Mouse (Mus musculus): ENCODE measurements at regions not wholly inside any gene's neighbourhood (a gene's known extent, or its start where the extent isn't known, plus 50 kb on each side); places are given as distances from the start of the nearest gene placed in this dataset.

DNA sequence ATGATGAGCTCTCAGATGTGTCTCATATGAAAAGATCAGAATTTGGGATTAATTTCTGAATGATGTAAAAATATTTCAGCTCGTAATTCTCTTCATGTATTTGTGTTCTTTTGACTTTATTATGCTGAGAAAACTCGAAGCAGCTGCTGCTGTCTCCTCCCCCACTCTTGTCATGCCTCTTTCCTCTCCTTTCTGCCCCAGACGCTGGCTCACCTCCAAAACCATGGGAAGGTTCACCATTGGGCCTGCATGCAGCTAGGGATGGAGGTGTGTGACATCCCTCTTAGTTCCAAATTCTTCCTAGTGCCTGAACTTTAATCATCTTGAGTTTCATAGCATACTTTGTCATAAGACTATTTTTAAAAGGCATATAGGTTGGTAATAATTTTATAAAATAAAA, 492.3 kb downstream of the Plcl1 start:
- DNase-seq (ENCODE audit: low spot score) (no peak), ATAC-seq (replicated peaks; ENCODE audit: low FRiP score, low TSS enrichment, low read depth) (no peak)
- 24% methylated on average over 3 of the region's 3 CpGs for WGBS
- H3K9ac ChIP-seq (ENCODE audit: low read length) = no peak overlapping the region
- H3K9me3 ChIP-seq (ENCODE audit: control insufficient read depth, low read length) = no peaks in the 10 kb centered on the region
- H3K27ac ChIP-seq (ENCODE audit: low read depth) = no peak overlapping the region
- no peaks in the 10 kb centered on the region for H3K27me3 ChIP-seq (replicated peaks; ENCODE audit: control insufficient read depth, insufficient read depth, low read length)
- no peak overlapping the region for H3K4me2 ChIP-seq (ENCODE audit: low read length)
- no peaks in the 10 kb centered on the region for H3K4me1 ChIP-seq (replicated peaks; ENCODE audit: control insufficient read depth, insufficient read depth, low read length)
- no peak overlapping the region for H3K4me3 ChIP-seq (ENCODE audit: low read depth, low read length)
- no peaks in the 10 kb centered on the region for H3K36me3 ChIP-seq (ENCODE audit: control insufficient read depth, insufficient read depth, low read length)

DNA sequence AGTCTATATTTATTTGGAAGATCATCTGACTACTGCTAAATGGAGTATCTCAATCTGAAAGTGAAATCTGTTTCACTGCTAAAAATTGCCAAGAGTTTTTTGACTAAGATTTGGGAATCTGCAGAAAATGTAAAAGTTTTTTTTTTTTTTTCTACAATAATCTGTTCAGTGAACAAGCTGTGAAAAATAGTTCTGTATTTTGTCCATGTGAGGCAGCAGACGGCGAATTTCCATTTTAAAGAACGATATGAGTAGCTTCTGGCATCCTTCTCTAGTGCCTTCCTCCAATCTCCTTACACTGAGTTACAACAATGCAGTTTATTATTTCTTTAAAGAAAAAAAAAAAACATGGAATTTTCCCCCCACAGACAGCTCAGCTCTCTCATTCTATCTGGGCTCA, 494.3 kb downstream of the Plcl1 start:
- H3K4me1 ChIP-seq (replicated peaks; ENCODE audit: control insufficient read depth, insufficient read depth, low read length) = no peaks in the 10 kb centered on the region
- ATAC-seq (replicated peaks; ENCODE audit: low FRiP score, low TSS enrichment, low read depth) = no peak
- H3K4me2 ChIP-seq (ENCODE audit: low read length) = no peak overlapping the region
- DNase-seq (ENCODE audit: low spot score) = no peak
- no peaks in the 10 kb centered on the region; the same call in 1 of the 2 replicates for H3K9me3 ChIP-seq (ENCODE audit: control insufficient read depth, low read length)
- no peak overlapping the region for H3K9ac ChIP-seq (ENCODE audit: low read length)
- no peak overlapping the region for H3K27ac ChIP-seq (ENCODE audit: low read depth)
- no peaks in the 10 kb centered on the region for H3K27me3 ChIP-seq (replicated peaks; ENCODE audit: control insufficient read depth, insufficient read depth, low read length)
- no peak overlapping the region for H3K4me3 ChIP-seq (ENCODE audit: low read depth, low read length)
- WGBS = 80% methylated on average over 3 of the region's 3 CpGs
- H3K36me3 ChIP-seq (ENCODE audit: control insufficient read depth, insufficient read depth, low read length) = no peaks in the 10 kb centered on the region

DNA sequence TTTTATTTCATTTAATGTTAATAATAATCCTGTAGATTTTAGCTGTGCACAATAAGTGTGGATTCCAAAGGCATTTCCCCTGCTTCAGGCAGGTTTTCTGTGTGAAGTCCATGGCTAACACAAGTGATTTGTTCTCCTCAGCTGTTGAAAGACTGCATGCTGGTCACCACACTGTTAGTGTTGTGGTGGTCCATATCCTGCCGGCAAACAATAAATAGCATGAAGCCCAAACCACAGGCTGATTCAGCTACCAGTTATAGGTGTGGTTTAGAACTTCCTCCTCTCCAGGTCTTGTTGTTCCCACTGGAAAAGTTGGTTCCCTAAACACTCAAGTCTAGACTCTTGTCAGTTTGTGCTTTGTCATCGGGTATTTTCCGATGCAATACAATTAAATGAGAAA, 497.5 kb downstream of the Plcl1 start:
- H3K4me2 ChIP-seq (ENCODE audit: low read length) = no peak overlapping the region
- H3K27me3 ChIP-seq (replicated peaks; ENCODE audit: control insufficient read depth, insufficient read depth, low read length) = no peaks in the 10 kb centered on the region
- no peak overlapping the region for H3K9ac ChIP-seq (ENCODE audit: low read length)
- no peaks in the 10 kb centered on the region for H3K4me1 ChIP-seq (replicated peaks; ENCODE audit: control insufficient read depth, insufficient read depth, low read length)
- no peak overlapping the region for H3K4me3 ChIP-seq (ENCODE audit: low read depth, low read length)
- no peak for ATAC-seq (replicated peaks; ENCODE audit: low FRiP score, low TSS enrichment, low read depth)
- no peaks in the 10 kb centered on the region; the same call in 1 of the 2 replicates for H3K9me3 ChIP-seq (ENCODE audit: control insufficient read depth, low read length)
- 82% methylated on average over 3 of the region's 3 CpGs for WGBS
- H3K36me3 ChIP-seq (ENCODE audit: control insufficient read depth, insufficient read depth, low read length) = no peaks in the 10 kb centered on the region
- DNase-seq (ENCODE audit: low spot score) = no peak
- H3K27ac ChIP-seq (ENCODE audit: low read depth) = no peak overlapping the region

DNA sequence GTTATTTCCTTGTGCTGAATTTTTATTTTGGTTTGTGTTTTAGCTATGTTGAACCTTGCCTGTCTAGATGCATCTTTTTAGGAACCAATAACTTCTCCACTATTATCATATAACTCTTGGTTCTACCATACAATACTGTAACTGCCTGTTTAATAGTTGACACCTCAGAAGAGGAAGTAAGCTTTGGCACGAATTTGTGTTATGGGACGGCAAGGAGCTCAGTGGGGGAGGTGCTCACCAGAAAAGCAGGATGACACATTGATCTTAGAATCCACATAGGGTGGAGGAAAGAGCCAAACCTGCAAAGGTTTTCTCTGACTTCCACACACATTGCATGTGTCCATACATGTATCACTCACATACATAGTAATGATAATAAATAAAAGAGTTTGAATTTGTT, 498.9 kb downstream of the Plcl1 start:
- Histone ChIP-seq H3K9me3 (ENCODE audit: control insufficient read depth, low read length) (no peaks in the 10 kb centered on the region; the same call in 1 of the 2 replicates), H3K27me3 (replicated peaks; ENCODE audit: control insufficient read depth, insufficient read depth, low read length) (no peaks in the 10 kb centered on the region), H3K9ac (ENCODE audit: low read length) (no peak overlapping the region), H3K36me3 (ENCODE audit: control insufficient read depth, insufficient read depth, low read length) (no peaks in the 10 kb centered on the region), H3K27ac (ENCODE audit: low read depth) (no peak overlapping the region), H3K4me1 (replicated peaks; ENCODE audit: control insufficient read depth, insufficient read depth, low read length) (no peaks in the 10 kb centered on the region), H3K4me3 (ENCODE audit: low read depth, low read length) (no peak overlapping the region), H3K4me2 (ENCODE audit: low read length) (no peak overlapping the region)
- ATAC-seq (replicated peaks; ENCODE audit: low FRiP score, low TSS enrichment, low read depth) (no peak), DNase-seq (ENCODE audit: low spot score) (no peak)
- 83% methylated on average over 2 of the region's 2 CpGs for WGBS

DNA sequence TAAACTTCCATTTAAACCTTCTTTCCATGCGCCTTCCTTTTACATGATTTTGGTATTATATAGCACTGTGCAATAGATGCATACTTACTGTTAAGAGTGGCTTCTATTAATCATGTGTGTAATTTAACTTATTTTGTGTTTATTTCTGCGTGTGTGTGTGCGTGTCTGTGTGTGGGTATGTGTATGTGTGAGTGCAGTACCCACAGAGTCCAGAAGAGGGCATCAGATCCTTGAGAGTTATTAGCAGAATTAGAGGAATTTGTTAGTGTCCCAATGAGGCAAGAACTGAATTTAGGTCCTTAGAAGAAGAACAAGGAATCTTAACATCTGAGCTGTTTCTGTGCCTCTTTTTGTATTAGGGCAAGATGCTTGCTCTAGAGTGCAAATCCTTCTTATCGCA, 499.5 kb downstream of the Plcl1 start:
- no peaks in the 10 kb centered on the region; the same call in 1 of the 2 replicates for H3K9me3 ChIP-seq (ENCODE audit: control insufficient read depth, low read length)
- H3K4me3 ChIP-seq (ENCODE audit: low read depth, low read length) = no peak overlapping the region
- no peak overlapping the region for H3K27ac ChIP-seq (ENCODE audit: low read depth)
- no peak for DNase-seq (ENCODE audit: low spot score)
- 96% methylated on average over 4 of the region's 4 CpGs for WGBS
- no peaks in the 10 kb centered on the region for H3K4me1 ChIP-seq (replicated peaks; ENCODE audit: control insufficient read depth, insufficient read depth, low read length)
- H3K4me2 ChIP-seq (ENCODE audit: low read length) = no peak overlapping the region
- no peaks in the 10 kb centered on the region for H3K36me3 ChIP-seq (ENCODE audit: control insufficient read depth, insufficient read depth, low read length)
- no peak overlapping the region for H3K9ac ChIP-seq (ENCODE audit: low read length)
- no peaks in the 10 kb centered on the region for H3K27me3 ChIP-seq (replicated peaks; ENCODE audit: control insufficient read depth, insufficient read depth, low read length)
- ATAC-seq (replicated peaks; ENCODE audit: low FRiP score, low TSS enrichment, low read depth) = no peak

DNA sequence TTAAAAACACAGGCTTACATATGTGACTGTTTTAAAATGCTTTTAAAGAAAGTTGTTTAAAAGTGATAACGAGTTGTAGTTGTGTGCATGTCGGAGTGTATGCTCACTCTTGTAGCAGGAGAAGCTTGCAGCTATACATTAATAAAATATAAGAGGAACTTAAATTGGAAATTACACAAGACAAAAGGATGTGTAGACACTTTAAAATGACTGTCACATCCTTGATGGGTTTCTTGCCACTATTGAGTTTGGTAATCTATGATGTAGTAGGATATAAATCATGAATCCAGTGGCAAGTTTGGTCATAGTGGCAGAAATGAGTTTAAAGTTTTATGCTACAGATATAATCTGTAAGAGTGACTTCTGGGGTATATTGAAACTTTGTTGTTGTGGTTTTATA, 504.3 kb downstream of the Plcl1 start:
- ATAC-seq (replicated peaks; ENCODE audit: low FRiP score, low TSS enrichment, low read depth) = no peak
- H3K4me1 ChIP-seq (replicated peaks; ENCODE audit: control insufficient read depth, insufficient read depth, low read length) = no peaks in the 10 kb centered on the region
- no peak overlapping the region for H3K27ac ChIP-seq (ENCODE audit: low read depth)
- no peak overlapping the region for H3K4me2 ChIP-seq (ENCODE audit: low read length)
- H3K9me3 ChIP-seq (ENCODE audit: control insufficient read depth, low read length) = no peaks in the 10 kb centered on the region; the same call in 1 of the 2 replicates
- no peak for DNase-seq (ENCODE audit: low spot score)
- H3K9ac ChIP-seq (ENCODE audit: low read length) = no peak overlapping the region
- H3K36me3 ChIP-seq (ENCODE audit: control insufficient read depth, insufficient read depth, low read length) = no peaks in the 10 kb centered on the region
- no peak overlapping the region for H3K4me3 ChIP-seq (ENCODE audit: low read depth, low read length)
- H3K27me3 ChIP-seq (replicated peaks; ENCODE audit: control insufficient read depth, insufficient read depth, low read length) = no peaks in the 10 kb centered on the region
- 95% methylated on average over 2 of the region's 2 CpGs for WGBS

DNA sequence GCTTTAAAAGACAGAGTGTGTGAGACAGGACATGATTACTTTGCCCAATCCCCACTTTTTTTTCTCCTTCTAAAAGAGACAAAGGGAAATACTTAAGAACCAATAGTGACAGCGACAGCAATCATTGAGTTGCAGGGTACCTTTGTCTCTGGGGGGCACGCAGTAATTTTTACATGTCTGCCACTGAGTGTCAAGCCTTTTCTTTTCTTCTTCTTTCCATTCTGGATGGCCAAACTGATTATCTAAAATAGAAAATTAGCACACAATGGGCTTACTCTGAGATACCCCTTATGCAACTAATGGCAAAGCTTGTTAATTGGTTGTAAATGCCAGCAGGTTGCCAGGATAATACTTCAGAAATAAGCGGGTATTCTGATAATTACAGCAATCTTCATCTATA, 508.6 kb downstream of the Plcl1 start:
- 78% methylated on average over 3 of the region's 3 CpGs for WGBS
- H3K36me3 ChIP-seq (ENCODE audit: control insufficient read depth, insufficient read depth, low read length) = no peaks in the 10 kb centered on the region
- no peak overlapping the region for H3K4me3 ChIP-seq (ENCODE audit: low read depth, low read length)
- no peaks in the 10 kb centered on the region for H3K9me3 ChIP-seq (ENCODE audit: control insufficient read depth, low read length)
- no peaks in the 10 kb centered on the region for H3K27me3 ChIP-seq (replicated peaks; ENCODE audit: control insufficient read depth, insufficient read depth, low read length)
- no peak for DNase-seq (ENCODE audit: low spot score)
- H3K9ac ChIP-seq (ENCODE audit: low read length) = no peak overlapping the region
- no peak overlapping the region for H3K4me2 ChIP-seq (ENCODE audit: low read length)
- no peaks in the 10 kb centered on the region for H3K4me1 ChIP-seq (replicated peaks; ENCODE audit: control insufficient read depth, insufficient read depth, low read length)
- H3K27ac ChIP-seq (ENCODE audit: low read depth) = no peak overlapping the region
- ATAC-seq (replicated peaks; ENCODE audit: low FRiP score, low TSS enrichment, low read depth) = no peak

DNA sequence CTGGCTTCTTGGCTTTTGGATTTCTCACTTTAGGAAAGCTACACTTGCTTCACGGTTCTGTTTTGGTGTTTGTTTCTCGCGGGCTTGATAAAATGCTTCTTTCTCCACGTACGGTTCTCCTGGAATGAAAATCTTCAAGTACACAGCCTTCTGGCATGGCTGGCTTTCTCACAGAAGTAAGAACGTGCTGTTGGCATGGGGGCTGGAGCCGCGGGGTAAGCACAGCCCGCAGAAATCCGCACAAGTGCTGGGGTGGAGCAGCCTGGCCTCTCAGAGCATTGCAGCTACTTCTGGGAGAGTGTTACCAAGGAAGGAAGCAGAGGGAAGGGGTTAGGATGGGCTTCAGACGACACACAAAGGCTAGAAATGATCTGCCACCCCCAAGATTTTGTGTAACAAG, 510.2 kb downstream of the Plcl1 start:
- Histone ChIP-seq H3K4me1 (replicated peaks; ENCODE audit: control insufficient read depth, insufficient read depth, low read length) (no peaks in the 10 kb centered on the region), H3K27me3 (replicated peaks; ENCODE audit: control insufficient read depth, insufficient read depth, low read length) (no peaks in the 10 kb centered on the region), H3K9ac (ENCODE audit: low read length) (no peak overlapping the region), H3K4me3 (ENCODE audit: low read depth, low read length) (no peak overlapping the region), H3K36me3 (ENCODE audit: control insufficient read depth, insufficient read depth, low read length) (no peaks in the 10 kb centered on the region), H3K9me3 (ENCODE audit: control insufficient read depth, low read length) (no peaks in the 10 kb centered on the region), H3K4me2 (ENCODE audit: low read length) (no peak overlapping the region), H3K27ac (ENCODE audit: low read depth) (no peak overlapping the region)
- ATAC-seq (replicated peaks; ENCODE audit: low FRiP score, low TSS enrichment, low read depth) (no peak), DNase-seq (ENCODE audit: low spot score) (no peak)
- WGBS = 57% methylated on average over 11 of the region's 11 CpGs

DNA sequence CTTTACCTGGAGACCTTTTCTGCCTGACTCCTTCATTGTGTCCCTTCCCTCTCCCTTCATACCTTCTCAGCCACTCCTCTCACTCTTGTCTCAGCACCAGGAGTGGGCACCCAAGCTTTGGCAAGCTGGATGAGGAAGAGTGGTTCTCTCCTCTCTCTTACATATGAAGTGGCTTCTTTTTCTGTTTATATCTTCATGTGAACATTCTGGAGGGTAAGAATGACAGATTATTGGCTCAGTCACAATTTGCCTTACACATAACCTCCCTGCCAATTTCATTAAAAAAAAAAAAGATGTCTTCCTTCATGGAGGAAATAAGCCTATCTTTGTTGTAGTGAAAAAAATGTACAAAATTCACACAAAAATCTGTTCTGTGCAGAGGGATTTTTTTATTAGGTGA, 513.8 kb downstream of the Plcl1 start:
- H3K9ac ChIP-seq (ENCODE audit: low read length) = no peak overlapping the region
- ATAC-seq (replicated peaks; ENCODE audit: low FRiP score, low TSS enrichment, low read depth) = no peak

More for the DNA sequence above, 513.8 kb downstream of the Plcl1 start:
- Histone ChIP-seq H3K4me2 (ENCODE audit: low read length) (no peak overlapping the region), H3K4me3 (ENCODE audit: low read depth, low read length) (no peak overlapping the region), H3K27ac (ENCODE audit: low read depth) (no peak overlapping the region), H3K27me3 (replicated peaks; ENCODE audit: control insufficient read depth, insufficient read depth, low read length) (no peaks in the 10 kb centered on the region), H3K9me3 (ENCODE audit: control insufficient read depth, low read length) (no peaks in the 10 kb centered on the region), H3K36me3 (ENCODE audit: control insufficient read depth, insufficient read depth, low read length) (no peaks in the 10 kb centered on the region), H3K4me1 (replicated peaks; ENCODE audit: control insufficient read depth, insufficient read depth, low read length) (peaks cover 9% of the 10 kb centered on the region)
- DNase-seq (ENCODE audit: low spot score) = no peak
